Mouse (Mus musculus): ENCODE results near the gene Map3k5. TPM values are rescaled to one million over a fixed set of nuclear protein-coding genes. Genes with fewer than 3 reads are reported as not detected.

Gene Map3k5
- total RNA-seq, 2 experiments from 2014 or later = 20.5 to 33.3 TPM

- DNase-seq (ENCODE audit: low spot score in 2 of 2) = no peak
These were observed 67.7 kb downstream of the Map3k5 start for GRCm38 (mm10) chr10:20001990-20002389.

DNA sequence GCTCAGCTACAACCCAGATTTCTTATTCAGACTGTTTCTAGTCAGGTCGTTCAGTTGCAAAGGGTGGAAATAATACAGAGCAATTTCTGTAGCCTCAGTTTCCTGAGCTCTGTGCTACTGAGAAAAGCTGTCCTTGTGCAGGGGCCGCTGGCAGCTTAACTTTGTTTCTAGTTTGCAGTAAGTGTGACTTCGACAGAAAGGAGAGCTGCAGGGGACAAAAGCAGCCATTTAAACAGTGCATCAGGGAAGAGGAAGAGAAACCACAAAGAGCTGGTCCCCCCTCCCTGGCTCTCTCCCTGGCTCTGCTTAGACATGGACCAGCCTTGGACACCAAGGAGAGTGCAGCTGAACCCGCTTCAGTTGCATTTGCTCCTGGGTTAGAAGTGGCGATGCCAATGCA, 68.7 kb downstream of the Map3k5 start:
- no peak for DNase-seq (ENCODE audit: low spot score in 2 of 2)

- no peak for DNase-seq (ENCODE audit: low spot score in 2 of 2)
These were observed 70.5 kb downstream of the Map3k5 start for GRCm38 (mm10) chr10:20004786-20005185.

- peak in 1 of 2 experiments; percentile 15 for DNase-seq (ENCODE audit: low spot score in 2 of 2)
These were observed 71.2 kb downstream of the Map3k5 start for GRCm38 (mm10) chr10:20005491-20005952.

- DNase-seq (ENCODE audit: low spot score in 2 of 2) = no peak
These were observed 72.2 kb downstream of the Map3k5 start for GRCm38 (mm10) chr10:20006333-20007093.

DNA sequence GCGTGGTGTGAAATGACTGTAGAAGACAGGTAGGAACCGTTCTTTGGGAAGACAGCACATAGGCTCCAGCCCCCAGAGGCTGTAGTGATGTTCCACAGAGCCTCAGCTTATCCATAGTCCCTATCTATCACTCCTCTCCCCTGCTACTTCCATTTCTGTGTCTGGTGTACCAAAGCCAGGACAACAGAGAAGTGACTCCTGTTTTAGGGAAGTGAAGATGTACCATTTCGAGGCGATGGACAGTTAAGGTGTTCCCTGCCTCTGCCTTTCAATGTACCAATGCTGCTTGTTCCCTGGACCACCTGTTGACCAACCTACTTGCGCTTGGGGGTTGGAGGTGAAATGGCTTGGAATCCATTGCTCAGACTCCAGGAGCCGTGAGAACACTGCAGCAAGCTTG, 75.0 kb downstream of the Map3k5 start:
- DNase-seq (ENCODE audit: low spot score in 2 of 2) = no peak

GRCm38 (mm10) chr10:20010018-20010417, 75.7 kb downstream of the Map3k5 start:
- no peak for DNase-seq (ENCODE audit: low spot score in 2 of 2)

DNA sequence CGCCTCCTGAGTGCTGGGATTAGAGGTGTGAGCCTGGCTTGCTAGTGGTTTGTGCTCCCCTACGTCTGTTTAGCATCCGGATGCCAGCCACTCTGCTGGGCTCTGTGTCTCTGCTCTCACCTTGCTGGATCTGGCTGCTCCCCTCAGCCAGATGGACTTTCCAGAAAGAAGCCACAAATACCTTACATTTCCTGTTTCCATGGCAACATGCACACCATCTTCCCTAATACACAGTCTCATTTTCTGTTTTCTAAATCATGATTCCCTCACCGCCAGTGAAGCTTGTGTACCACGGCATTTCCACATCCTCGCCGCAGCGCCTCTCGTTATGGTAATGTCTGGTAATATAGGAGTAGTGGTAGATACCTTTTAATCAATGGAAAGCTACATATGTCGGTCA, 84.1 kb downstream of the Map3k5 start:
- no peak for DNase-seq (ENCODE audit: low spot score in 2 of 2)

DNA sequence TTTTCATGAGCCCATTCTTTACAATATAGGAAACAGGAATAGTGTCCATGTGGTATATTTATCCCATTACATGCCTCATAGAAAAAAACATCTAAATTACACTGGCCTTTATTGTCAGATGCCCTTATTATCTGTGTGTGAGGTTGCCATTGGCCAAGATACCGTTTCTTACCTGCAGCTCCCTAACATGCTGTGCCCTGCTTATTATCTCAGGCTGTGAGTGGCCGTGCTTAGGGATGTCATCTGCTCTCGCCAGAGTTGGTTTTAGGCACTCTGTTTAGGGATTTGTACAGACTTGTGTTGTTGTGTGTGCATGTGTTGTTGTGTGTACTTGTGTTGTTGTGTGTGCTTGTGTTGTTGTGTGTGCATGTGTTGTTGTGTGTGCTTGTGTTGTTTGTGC, 84.5 kb downstream of the Map3k5 start:
- DNase-seq (ENCODE audit: low spot score in 2 of 2) = no peak

DNA sequence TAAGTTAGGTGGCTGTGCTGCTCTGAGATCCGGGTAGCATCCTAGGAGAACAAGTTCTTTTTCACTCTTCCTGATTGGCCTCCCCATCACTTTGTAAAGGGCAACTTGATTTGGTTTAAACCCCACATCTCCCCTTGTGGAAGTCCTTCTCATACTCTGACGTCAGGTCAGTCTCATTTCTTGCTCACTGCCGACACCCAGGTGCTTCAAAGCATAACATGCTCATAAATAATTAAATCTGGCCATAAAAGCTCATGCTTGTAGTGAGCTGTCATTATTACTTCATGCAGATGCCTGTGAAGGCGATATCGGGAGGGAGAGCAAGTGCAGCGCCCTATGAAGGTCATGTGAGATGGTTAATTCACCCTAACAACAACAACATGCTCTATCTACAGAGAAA, 87.0 kb downstream of the Map3k5 start:
- no peak for DNase-seq (ENCODE audit: low spot score in 2 of 2)

DNA sequence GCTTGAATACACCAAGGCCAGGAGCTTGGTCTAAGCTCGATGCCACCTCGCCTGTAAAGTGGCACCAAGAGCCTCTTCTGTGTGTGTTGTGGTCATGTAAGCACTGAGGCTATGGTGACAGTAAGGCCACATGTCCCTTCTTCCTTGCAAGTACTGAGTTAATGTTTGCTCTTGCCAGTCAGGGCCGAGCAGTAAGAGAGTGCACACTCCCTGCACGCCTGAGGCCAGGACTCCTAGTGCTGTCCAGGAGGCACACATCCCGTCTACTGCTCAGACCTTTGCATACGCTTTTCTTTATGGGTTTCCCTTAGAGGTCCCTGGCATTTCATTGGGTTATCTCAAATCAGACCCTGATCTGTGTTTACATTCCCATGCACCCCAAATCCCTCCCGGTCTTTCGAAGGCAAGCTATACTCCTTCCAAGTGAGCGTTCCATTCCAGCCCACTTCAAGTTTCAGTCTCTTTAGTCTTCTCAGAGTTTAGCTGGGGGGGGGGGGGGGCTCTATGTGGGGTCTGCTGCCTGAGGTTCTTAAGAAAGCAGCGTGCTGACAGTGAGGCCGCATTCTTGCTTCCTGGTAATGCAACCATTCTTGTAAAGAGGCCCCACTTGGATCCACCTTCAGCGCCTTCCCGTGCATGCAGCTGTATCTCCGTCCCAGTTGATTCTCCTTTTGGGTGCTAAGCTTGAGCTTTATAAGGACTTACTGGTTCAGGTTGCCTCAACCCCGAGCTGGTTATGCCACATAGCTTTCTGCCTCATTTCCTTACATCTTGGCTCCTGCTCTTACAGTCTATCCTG, 87.6 kb downstream of the Map3k5 start:
- DNase-seq (ENCODE audit: low spot score in 2 of 2) = no peak

GRCm38 (mm10) chr10:20022608-20023340, 88.5 kb downstream of the Map3k5 start:
- DNase-seq (ENCODE audit: low spot score in 2 of 2) = no peak

- DNase-seq (ENCODE audit: low spot score in 2 of 2) = no peak
These were observed 89.3 kb downstream of the Map3k5 start for GRCm38 (mm10) chr10:20023524-20023923.

GRCm38 (mm10) chr10:20024891-20025290, 90.6 kb downstream of the Map3k5 start:
- no peak for DNase-seq (ENCODE audit: low spot score in 2 of 2)

DNA sequence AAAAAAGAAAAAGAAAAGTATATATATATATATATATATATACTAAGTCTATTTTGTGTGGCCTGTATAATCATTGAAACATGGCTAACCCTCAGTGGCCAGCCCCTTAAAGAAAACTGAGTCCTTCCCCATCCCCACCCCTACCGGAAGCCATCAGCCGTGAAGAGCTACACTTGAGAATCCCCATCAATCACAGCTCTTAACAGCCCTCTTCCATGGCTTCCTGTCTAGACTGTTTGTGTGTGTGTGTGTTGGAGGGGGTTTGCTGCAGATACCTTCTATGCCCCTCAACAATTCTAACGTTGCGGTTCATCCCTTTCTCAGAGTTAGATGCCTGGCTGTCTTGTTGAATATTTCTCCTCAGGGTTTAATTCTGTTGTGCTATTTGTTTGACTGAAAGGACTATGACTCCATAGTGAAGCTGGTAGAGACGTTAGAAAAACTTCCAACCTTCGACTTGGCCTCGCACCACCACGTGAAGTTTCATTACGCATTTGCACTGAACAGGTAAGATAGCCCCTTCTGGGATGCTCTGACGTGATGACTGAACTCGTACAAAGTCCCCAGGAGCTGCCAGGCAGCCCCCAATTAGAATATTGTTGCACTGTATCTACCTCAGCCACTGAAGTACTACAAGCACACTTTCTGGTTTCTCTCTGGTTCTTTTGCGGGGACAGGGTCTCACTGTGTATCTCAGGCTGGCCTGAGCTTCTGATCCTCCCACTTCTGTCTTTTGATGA, 91.7 kb downstream of the Map3k5 start:
- no peak for DNase-seq (ENCODE audit: low spot score in 2 of 2)

DNA sequence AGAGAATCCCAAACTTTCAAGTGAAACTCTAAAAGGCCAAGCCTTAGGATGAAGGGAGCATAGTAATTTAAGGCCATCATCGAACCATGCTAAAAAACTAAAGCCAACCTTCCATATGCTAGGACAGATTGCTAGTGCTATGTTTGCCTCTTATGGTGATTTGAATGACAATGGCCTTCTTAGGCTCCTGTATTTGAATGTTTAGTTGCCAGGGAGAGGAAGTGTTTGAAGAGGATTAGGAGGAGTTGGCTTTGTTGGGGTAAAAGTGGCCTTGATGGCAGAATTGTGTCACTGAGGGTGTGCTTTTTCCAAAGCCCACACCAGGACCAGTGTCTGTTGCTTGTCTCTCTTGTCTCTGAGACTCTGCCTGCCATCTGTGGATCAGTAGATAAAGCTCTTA, 96.4 kb downstream of the Map3k5 start:
- DNase-seq (ENCODE audit: low spot score in 2 of 2) = no peak

GRCm38 (mm10) chr10:20031936-20032335, 97.7 kb downstream of the Map3k5 start:
- peak; percentile 51 to 54 for DNase-seq (ENCODE audit: low spot score in 2 of 2)

- no peak for DNase-seq (ENCODE audit: low spot score in 2 of 2)
These were observed 102.1 kb downstream of the Map3k5 start for GRCm38 (mm10) chr10:20036375-20036774.

- DNase-seq (ENCODE audit: low spot score in 2 of 2) = no peak
These were observed 102.6 kb downstream of the Map3k5 start for GRCm38 (mm10) chr10:20036846-20037245.

GRCm38 (mm10) chr10:20039531-20039930, 105.3 kb downstream of the Map3k5 start:
- DNase-seq (ENCODE audit: low spot score in 2 of 2) = no peak

- peak in 1 of 2 experiments; percentile 22 for DNase-seq (ENCODE audit: low spot score in 2 of 2)
These were observed 105.8 kb downstream of the Map3k5 start for GRCm38 (mm10) chr10:20040116-20040515.
